Mouse (Mus musculus) liver, embryonic 16.5 days (tissue): ENCODE measurements around the gene Naa35. TPM values are rescaled to one million over a fixed set of nuclear protein-coding genes. Genes with fewer than 3 reads are reported as not detected.
A peak's percentile ranks its signal among the peaks of the same experiment; 100 is the strongest.

Experiments used
- ATAC-seq: fragments of 200-750 bp; cut with Nextera tagmentation; 2 replicates; pipeline ENCODE4 v1.8.0; 2017; ENCODE audit warnings: low read depth, mild to moderate bottlenecking, moderate number of reproducible peaks, moderate library complexity
- H3K27ac ChIP-seq: fragments of 300-500 bp; sonication (generic); 2 replicates; pipeline ENCODE4 v1.5.1; 2014; ENCODE audit warnings: mild to moderate bottlenecking, low read length
- H3K27me3 ChIP-seq: fragments of 300-500 bp; sonication (generic); 2 replicates; pipeline ENCODE4 v1.6.1; 2014; ENCODE audit warnings: low read depth, low read length, mixed read lengths; ENCODE audit not compliant: control insufficient read depth, insufficient read depth
- H3K36me3 ChIP-seq: fragments of 300-500 bp; sonication (generic); 2 replicates; pipeline ENCODE4 v1.6.1; 2014; ENCODE audit warnings: mild to moderate bottlenecking; ENCODE audit not compliant: control insufficient read depth, insufficient read depth
- H3K4me1 ChIP-seq: fragments of 300-500 bp; sonication (generic); 2 replicates; pipeline ENCODE4 v1.6.1; 2014; ENCODE audit warnings: low read depth, low read length, mixed read lengths; ENCODE audit not compliant: control insufficient read depth
- H3K4me2 ChIP-seq: fragments of 300-500 bp; sonication (generic); 2 replicates; pipeline ENCODE4 v1.6.1; 2014; ENCODE audit warnings: low read depth, low read length, mixed read lengths
- H3K4me3 ChIP-seq: fragments of 300-500 bp; sonication (generic); 2 replicates; pipeline ENCODE4 v1.5.1; 2014; ENCODE audit warnings: low read depth, mild to moderate bottlenecking, low read length
- H3K9ac ChIP-seq: fragments of 300-500 bp; sonication (generic); 2 replicates; pipeline ENCODE4 v1.6.1; 2014; ENCODE audit warnings: low read depth, low read length
- H3K9me3 ChIP-seq: fragments of 300-500 bp; sonication (generic); replicated peaks from 2 replicates; pipeline ENCODE4 v1.6.1; 2016; ENCODE audit warnings: low read length; ENCODE audit not compliant: control insufficient read depth
- WGBS: fragments of 180-500 bp; shearing (Covaris S2); extraction: QIAGEN DNeasy Blood & Tissue Kit; methylation state at CpG from one replicate; pipeline ENCODE4 v1.1.7; 2014; ENCODE audit not compliant: insufficient replicate concordance; 5-methylcytosine and 5-hydroxymethylcytosine counted together
- polyA plus RNA-seq: library from polyadenylated mRNA; unstranded; fragments of >200 nt; fragmentation: Nextera tagmentation; extraction: Ambion mirVana; gene quantifications from 2 replicates; pipeline ENCODE4 v1.2.1, GENCODE M21; 2015

Gene Naa35
- polyA plus RNA-seq, 1 experiment from 2014 or later = 23.0 TPM

GRCm38 (mm10) chr13:59564505-59564904 lies 20.6 kb upstream of the Naa35 start:
- 67% methylated on average over 4 of the region's 4 CpGs for WGBS
- H3K4me1 ChIP-seq = no peaks in the 10 kb centered on the region
- no peak overlapping the region for H3K4me2 ChIP-seq
- H3K4me3 ChIP-seq = no peak overlapping the region
- no peak for ATAC-seq
- no peak overlapping the region for H3K27ac ChIP-seq
- H3K9ac ChIP-seq = no peak overlapping the region
- H3K9me3 ChIP-seq = no peaks in the 10 kb centered on the region
- no peaks in the 10 kb centered on the region; the same call in 1 of the 2 replicates for H3K27me3 ChIP-seq
- H3K36me3 ChIP-seq = no peaks in the 10 kb centered on the region

GRCm38 (mm10) chr13:59564923-59565322 lies 20.1 kb upstream of the Naa35 start:
- no peak for ATAC-seq
- Histone ChIP-seq H3K4me2 (no peak overlapping the region), H3K4me3 (no peak overlapping the region), H3K9me3 (no peaks in the 10 kb centered on the region), H3K4me1 (no peaks in the 10 kb centered on the region), H3K9ac (no peak overlapping the region), H3K27me3 (no peaks in the 10 kb centered on the region; the same call in 1 of the 2 replicates), H3K27ac (no peak overlapping the region), H3K36me3 (no peaks in the 10 kb centered on the region)
- WGBS = 58% methylated on average over 10 of the region's 10 CpGs

- Histone ChIP-seq H3K9ac (no peak overlapping the region), H3K36me3 (no peaks in the 10 kb centered on the region), H3K9me3 (no peaks in the 10 kb centered on the region), H3K4me3 (no peak overlapping the region), H3K27ac (no peak overlapping the region), H3K4me2 (no peak overlapping the region), H3K27me3 (no peaks in the 10 kb centered on the region; the same call in 1 of the 2 replicates), H3K4me1 (no peaks in the 10 kb centered on the region)
- 54% methylated on average over 9 of the region's 9 CpGs for WGBS
- ATAC-seq = no peak
Observed at GRCm38 (mm10) chr13:59565945-59566520, 19.0 kb upstream of the Naa35 start.

- Histone ChIP-seq H3K4me1 (no peaks in the 10 kb centered on the region), H3K36me3 (no peaks in the 10 kb centered on the region), H3K4me2 (no peak overlapping the region), H3K27ac (no peak overlapping the region), H3K27me3 (no peaks in the 10 kb centered on the region), H3K9ac (no peak overlapping the region), H3K4me3 (no peak overlapping the region), H3K9me3 (no peaks in the 10 kb centered on the region)
- no peak for ATAC-seq
- 67% methylated on average over 6 of the region's 6 CpGs for WGBS
Observed at GRCm38 (mm10) chr13:59571107-59571506, 14.0 kb upstream of the Naa35 start.

GRCm38 (mm10) chr13:59572549-59572948 lies 12.5 kb upstream of the Naa35 start:
- H3K9me3 ChIP-seq = no peaks in the 10 kb centered on the region
- no peak overlapping the region for H3K9ac ChIP-seq
- no peak overlapping the region for H3K4me2 ChIP-seq
- 72% methylated on average over 2 of the region's 2 CpGs for WGBS
- H3K4me3 ChIP-seq = no peak overlapping the region
- no peak overlapping the region for H3K27ac ChIP-seq
- ATAC-seq = no peak
- H3K4me1 ChIP-seq = no peaks in the 10 kb centered on the region
- H3K36me3 ChIP-seq = no peaks in the 10 kb centered on the region
- no peaks in the 10 kb centered on the region for H3K27me3 ChIP-seq

- no peaks in the 10 kb centered on the region for H3K27me3 ChIP-seq
- no peaks in the 10 kb centered on the region for H3K36me3 ChIP-seq
- no peaks in the 10 kb centered on the region for H3K9me3 ChIP-seq
- no peak overlapping the region for H3K4me2 ChIP-seq
- no peak overlapping the region for H3K27ac ChIP-seq
- H3K4me1 ChIP-seq = peaks cover 10% of the 10 kb centered on the region
- H3K9ac ChIP-seq = no peak overlapping the region
- no peak for ATAC-seq
- H3K4me3 ChIP-seq = no peak overlapping the region
- WGBS = 79% methylated on average over 4 of the region's 4 CpGs
Observed at GRCm38 (mm10) chr13:59580954-59581353, 4.1 kb upstream of the Naa35 start.

- Histone ChIP-seq H3K9me3 (no peaks in the 10 kb centered on the region), H3K4me2 (peak overlapping the region; percentile 84), H3K4me1 (peaks cover 29% of the 10 kb centered on the region), H3K4me3 (peak overlapping the region; percentile 86), H3K27me3 (no peaks in the 10 kb centered on the region), H3K36me3 (no peaks in the 10 kb centered on the region), H3K27ac (peak overlapping the region; percentile 57), H3K9ac (peak overlapping the region; percentile 67)
- 3% methylated on average over 9 of the region's 9 CpGs for WGBS
- ATAC-seq = no peak
Observed at GRCm38 (mm10) chr13:59584481-59584880, 578 bp upstream of the Naa35 start.

- peak overlapping the region; percentile 85 for H3K9ac ChIP-seq
- peak overlapping the region; percentile 80 for H3K27ac ChIP-seq
- no peaks in the 10 kb centered on the region for H3K36me3 ChIP-seq
- ATAC-seq = no peak
- no peaks in the 10 kb centered on the region for H3K27me3 ChIP-seq
- H3K4me1 ChIP-seq = peaks cover 29% of the 10 kb centered on the region
- H3K9me3 ChIP-seq = no peaks in the 10 kb centered on the region
- peak overlapping the region; percentile 84 for H3K4me2 ChIP-seq
- H3K4me3 ChIP-seq = peak overlapping the region; percentile 86
- WGBS = under 1% methylated on average over 28 of the region's 28 CpGs
Observed at GRCm38 (mm10) chr13:59585648-59586005, 568 bp downstream of the Naa35 start.

GRCm38 (mm10) chr13:59587201-59587600 lies 2.1 kb downstream of the Naa35 start:
- no peak for ATAC-seq
- H3K27me3 ChIP-seq = no peaks in the 10 kb centered on the region
- no peak overlapping the region for H3K4me3 ChIP-seq
- H3K36me3 ChIP-seq = no peaks in the 10 kb centered on the region
- H3K27ac ChIP-seq = no peak overlapping the region
- 74% methylated on average over 2 of the region's 2 CpGs for WGBS
- no peak overlapping the region for H3K4me2 ChIP-seq
- no peak overlapping the region for H3K9ac ChIP-seq
- H3K9me3 ChIP-seq = no peaks in the 10 kb centered on the region
- H3K4me1 ChIP-seq = peaks cover 29% of the 10 kb centered on the region
